Mouse (Mus musculus) adrenal gland, postnatal 10 days (tissue): ENCODE results near the gene Nxpe4. TPM values are rescaled to one million over a fixed set of nuclear protein-coding genes. Genes with fewer than 3 reads are reported as not detected.

Source experiments
- DNase-seq: peaks from one replicate; pipeline ENCODE4 v3.0.0; 2021; ENCODE audit warnings: mixed read lengths
- total RNA-seq, 2 experiments: library from RNA; stranded (reverse); gene quantifications; 2 replicates each; pipeline ENCODE4 v1.2.3; 2021

Nxpe4 gene
- total RNA-seq, 2 experiments from 2014 or later = 8.8 to 12.7 TPM

GRCm38 (mm10) chr9:48240431-48240830 is 78.6 kb downstream of the Nxpe4 start:
- DNase-seq = no peak

DNA sequence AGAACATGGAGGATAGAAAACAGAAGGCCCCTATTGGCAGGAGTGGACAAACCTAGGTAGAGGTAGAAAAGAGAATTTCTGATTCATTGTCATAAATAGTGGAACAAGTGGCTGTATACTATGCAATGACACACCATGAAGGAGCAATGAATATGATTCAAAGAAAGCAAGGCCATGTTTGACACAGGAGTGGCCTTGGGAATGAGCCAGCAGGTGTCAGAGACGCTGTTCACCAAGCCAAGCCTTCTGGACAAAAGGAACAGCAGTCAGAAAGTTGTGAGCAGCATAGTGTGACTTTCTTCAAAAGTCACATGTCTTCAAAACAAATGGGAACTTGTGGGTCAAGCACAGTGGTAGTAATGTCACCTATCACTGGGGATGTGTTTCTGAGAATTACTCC is 80.0 kb downstream of the Nxpe4 start:
- DNase-seq = peak; percentile 30

DNA sequence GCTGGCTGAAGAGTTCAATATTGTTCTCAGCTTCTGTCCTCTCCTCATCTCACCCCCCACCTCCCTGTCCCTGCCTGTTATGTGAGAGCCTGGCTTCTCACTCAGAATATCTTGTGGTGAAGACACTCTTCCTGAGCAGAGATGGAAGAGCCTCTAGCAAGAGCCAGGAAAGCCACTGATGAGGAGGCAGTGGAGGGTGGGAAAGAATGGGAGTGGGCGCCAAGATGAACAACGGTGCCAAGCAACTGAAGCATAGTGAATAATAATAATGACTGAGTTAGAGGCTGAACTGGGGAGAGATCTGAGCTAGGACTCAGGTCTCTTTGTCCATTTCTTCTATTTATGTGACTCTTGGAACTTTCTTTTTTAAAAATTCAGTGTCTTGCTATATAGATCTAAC is 80.9 kb downstream of the Nxpe4 start:
- DNase-seq = no peak

- no peak for DNase-seq
These were observed 82.4 kb downstream of the Nxpe4 start for GRCm38 (mm10) chr9:48244175-48244574.

DNA sequence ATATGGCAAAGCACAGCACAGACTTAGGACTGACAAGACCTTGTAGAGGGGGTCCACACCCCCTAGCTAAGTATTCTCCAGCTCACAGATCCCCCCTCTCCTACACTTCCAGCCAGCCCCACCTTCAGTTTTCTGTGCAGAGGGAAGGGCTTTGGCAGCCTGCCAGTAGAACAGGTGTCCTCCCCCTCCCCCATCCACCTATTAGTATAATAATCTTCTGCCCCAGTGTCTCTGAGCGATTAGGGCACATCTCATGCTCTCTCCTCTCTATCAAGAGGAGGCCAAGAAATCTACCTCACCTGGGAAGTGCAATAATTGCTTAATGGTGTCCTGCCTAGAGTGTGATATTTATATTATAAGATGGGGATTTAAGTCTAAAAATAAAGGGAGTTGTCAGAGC is 83.7 kb downstream of the Nxpe4 start:
- DNase-seq = no peak

GRCm38 (mm10) chr9:48247276-48247675 is 85.5 kb downstream of the Nxpe4 start:
- no peak for DNase-seq

DNA sequence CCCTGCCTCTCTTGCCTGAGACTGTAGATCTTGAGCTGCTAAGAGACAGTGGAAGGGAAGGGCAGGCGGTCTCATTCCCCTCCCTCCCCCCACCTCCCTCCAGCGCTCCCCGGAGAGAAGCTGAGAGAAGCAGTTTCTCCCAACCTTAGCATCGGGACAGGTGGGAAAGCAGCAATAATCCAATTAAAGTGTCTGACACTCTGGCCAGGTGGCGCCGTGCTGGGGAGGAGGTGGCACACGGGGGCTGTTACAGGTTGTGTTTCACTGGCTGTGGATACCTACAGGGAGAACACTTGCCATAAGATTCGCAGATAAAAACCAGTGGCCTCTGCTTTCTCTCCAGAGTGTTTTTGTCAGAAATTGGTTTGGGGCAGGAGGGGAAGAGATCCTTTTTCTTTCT is 90.4 kb downstream of the Nxpe4 start:
- no peak for DNase-seq

DNA sequence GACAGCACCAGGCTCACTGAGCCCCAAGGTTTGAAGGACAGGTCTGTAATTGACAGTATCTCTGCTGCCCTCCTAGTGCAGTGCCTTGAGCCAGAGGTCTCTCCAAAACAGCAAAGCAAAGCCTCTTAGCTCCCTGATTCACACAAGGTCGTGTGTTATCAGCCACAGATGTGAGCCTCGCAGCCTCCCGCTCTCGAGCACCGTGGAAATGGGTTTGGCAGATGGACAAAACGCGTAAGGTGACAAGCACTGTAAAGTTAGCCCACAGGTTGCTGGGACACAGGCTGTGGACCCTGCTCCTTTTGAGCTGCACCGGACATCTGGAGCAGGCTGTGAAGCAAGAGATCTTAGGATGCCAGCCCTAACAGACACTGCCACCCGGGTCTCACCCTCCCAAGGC is 95.2 kb downstream of the Nxpe4 start:
- no peak for DNase-seq

GRCm38 (mm10) chr9:48257741-48258423 is 96.1 kb downstream of the Nxpe4 start:
- peak; percentile 72 for DNase-seq

GRCm38 (mm10) chr9:48264616-48265015 is 102.8 kb downstream of the Nxpe4 start:
- DNase-seq = no peak

DNA sequence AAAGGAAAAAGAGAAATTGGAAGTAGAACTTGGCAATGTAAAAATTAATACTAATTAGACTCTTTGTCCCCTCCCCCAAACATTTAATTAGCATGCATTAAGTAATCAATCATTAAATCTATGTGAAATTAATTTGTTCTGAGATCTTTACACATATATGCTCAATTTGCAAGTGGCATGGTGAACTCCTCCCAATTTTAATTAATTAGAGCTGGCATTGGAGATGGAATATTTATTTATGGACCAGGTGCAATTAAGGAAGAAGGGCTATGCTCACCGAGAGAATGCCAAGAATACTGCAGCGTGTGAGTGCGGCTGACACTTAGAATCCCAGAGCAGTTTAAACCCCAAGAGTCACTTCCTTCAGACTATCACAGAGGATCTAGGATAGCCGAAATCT is 103.7 kb downstream of the Nxpe4 start:
- no peak for DNase-seq

GRCm38 (mm10) chr9:48266286-48267027 is 104.6 kb downstream of the Nxpe4 start:
- DNase-seq = peak; percentile 91

DNA sequence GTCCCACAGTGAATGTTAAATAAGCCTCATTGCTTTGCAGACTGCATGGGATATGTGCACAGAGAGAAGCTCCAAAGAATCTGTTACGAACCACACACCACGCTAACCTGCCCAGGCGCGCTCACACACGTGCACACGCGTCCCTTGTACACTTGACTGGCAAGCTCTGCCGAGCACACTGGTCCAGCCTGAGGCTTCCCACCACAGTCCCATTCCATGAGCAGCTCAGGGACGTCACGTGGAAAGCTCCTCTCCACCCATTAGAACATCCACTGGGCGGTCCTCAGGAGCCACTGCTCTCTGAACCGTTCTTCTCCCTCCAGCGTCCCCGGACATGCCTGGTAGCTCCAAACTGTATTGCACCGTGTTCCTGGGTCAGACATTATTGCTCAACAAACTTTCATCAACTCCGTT is 105.2 kb downstream of the Nxpe4 start:
- peak; percentile 63 for DNase-seq

- no peak for DNase-seq
These were observed 106.1 kb downstream of the Nxpe4 start for GRCm38 (mm10) chr9:48267960-48268359.

- DNase-seq = no peak
These were observed 115.0 kb downstream of the Nxpe4 start for GRCm38 (mm10) chr9:48276831-48277230.

- DNase-seq = no peak
These were observed 122.4 kb downstream of the Nxpe4 start for GRCm38 (mm10) chr9:48284221-48284620.

GRCm38 (mm10) chr9:48290281-48290680 is 128.5 kb downstream of the Nxpe4 start:
- DNase-seq = no peak

DNA sequence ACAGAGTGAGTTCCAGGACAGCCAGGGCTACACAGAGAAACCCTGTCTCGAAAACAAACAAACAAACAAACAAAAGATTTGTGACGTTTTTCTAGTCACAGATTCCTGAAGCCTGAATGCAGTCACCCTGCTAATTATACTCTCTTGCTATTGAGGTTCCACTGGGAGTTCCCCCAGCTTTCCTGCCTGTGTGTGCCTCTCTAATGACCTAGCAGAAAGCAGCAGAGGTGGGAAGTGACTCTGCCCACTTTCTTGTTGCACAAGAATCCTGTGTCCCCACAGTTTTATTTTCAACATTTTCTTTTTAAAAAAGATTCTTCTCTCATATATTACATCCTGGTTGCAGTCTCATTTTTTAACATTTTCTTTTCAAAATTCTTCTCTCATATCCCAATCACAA is 132.9 kb downstream of the Nxpe4 start:
- DNase-seq = no peak

DNA sequence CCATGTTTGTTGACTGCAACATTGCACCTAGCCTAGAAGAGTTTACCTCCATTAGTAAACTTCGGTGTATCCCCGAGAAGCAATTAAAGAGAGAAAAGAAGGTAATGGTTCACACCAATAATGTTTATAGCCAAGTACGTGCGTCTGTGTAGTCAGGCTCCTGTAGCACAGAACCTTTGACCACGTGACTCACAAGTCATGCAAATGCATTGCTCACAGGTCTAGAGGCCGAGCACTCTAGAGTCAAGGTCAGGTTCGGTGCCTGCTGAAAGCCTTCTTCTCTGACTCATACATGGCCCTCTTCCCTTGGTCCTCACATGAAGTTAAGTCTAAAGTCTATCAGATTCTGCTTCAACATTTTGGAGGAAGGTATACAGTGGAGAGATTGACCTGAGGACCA is 137.2 kb downstream of the Nxpe4 start:
- peak; percentile 3 for DNase-seq

GRCm38 (mm10) chr9:48303564-48303963 is 141.7 kb downstream of the Nxpe4 start:
- peak; percentile 6 for DNase-seq

GRCm38 (mm10) chr9:48311241-48311640 is 149.4 kb downstream of the Nxpe4 start:
- DNase-seq = no peak

GRCm38 (mm10) chr9:48314194-48314593 is 152.4 kb downstream of the Nxpe4 start:
- peak; percentile 16 for DNase-seq

GRCm38 (mm10) chr9:48315825-48316224 is 154.0 kb downstream of the Nxpe4 start:
- peak; percentile 51 for DNase-seq

DNA sequence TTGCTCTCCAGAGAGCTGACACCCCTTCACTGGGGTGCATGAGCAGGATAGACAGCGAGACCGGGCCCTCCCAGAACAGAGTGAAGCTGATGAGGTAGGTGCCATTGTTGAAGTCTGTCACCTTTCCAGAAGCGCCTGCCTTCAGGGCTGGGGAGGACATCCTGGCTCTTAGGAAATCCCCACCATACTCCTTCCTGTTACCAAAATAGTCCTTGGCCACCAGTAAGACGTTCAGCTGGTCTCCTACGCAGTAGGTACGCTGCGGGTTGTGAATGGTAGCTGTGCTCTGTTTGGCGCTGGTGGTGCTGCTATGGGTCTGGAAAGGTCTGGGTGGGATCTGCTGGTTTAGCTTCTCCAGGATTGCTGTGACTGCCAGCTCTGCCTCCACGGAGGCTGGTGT is 164.5 kb downstream of the Nxpe4 start:
- no peak for DNase-seq
